Mouse (Mus musculus) hindbrain, embryonic 13.5 days (tissue): Measurements from ENCODE around the gene Cep170b. TPM values are rescaled to one million over a fixed set of nuclear protein-coding genes. Genes with fewer than 3 reads are reported as not detected.

Source experiments
- ATAC-seq: fragments of 200-750 bp; cut with Nextera tagmentation; 2 replicates; pipeline ENCODE4 v1.8.0; 2017; ENCODE audit warnings: moderate TSS enrichment; ENCODE audit not compliant: low FRiP score
- H3K27ac ChIP-seq: fragments of 300-500 bp; sonication (generic); 2 replicates; pipeline ENCODE4 v1.5.1; 2015; ENCODE audit warnings: inconsistent platforms, mild to moderate bottlenecking, moderate library complexity
- H3K27me3 ChIP-seq: fragments of 300-500 bp; sonication (generic); 2 replicates; pipeline ENCODE4 v1.6.1; 2015; ENCODE audit warnings: mild to moderate bottlenecking, inconsistent platforms
- H3K36me3 ChIP-seq: fragments of 300-500 bp; sonication (generic); 2 replicates; pipeline ENCODE4 v1.6.1; 2015; ENCODE audit warnings: mild to moderate bottlenecking, inconsistent platforms
- H3K4me1 ChIP-seq: fragments of 300-500 bp; sonication (generic); replicated peaks from 2 replicates; pipeline ENCODE4 v1.6.1; 2015; ENCODE audit warnings: inconsistent platforms
- H3K4me2 ChIP-seq: fragments of 300-500 bp; sonication (generic); 2 replicates; pipeline ENCODE4 v1.6.1; 2015; ENCODE audit warnings: inconsistent platforms, mild to moderate bottlenecking, moderate library complexity
- H3K4me3 ChIP-seq: fragments of 300-500 bp; sonication (generic); 2 replicates; pipeline ENCODE4 v1.5.1; 2015; ENCODE audit warnings: mild to moderate bottlenecking, inconsistent platforms
- H3K9ac ChIP-seq: fragments of 300-500 bp; sonication (generic); 2 replicates; pipeline ENCODE4 v1.6.1; 2015; ENCODE audit warnings: mild to moderate bottlenecking, inconsistent platforms
- H3K9me3 ChIP-seq: fragments of 300-500 bp; sonication (generic); 2 replicates; pipeline ENCODE4 v1.6.1; 2016; ENCODE audit warnings: inconsistent platforms
- WGBS: fragments of 180-500 bp; shearing (Covaris S2); methylation state at CpG from one replicate; pipeline ENCODE4 v1.1.7; 2015; 5-methylcytosine and 5-hydroxymethylcytosine counted together
- polyA plus RNA-seq: library from polyadenylated mRNA; unstranded; fragments of >200 nt; fragmentation: Nextera tagmentation; extraction: Ambion mirVana; gene quantifications from 2 replicates; pipeline ENCODE4 v1.2.1, GENCODE M21; 2015

Cep170b gene
- polyA plus RNA-seq, 1 experiment from 2014 or later: 24.2 TPM

DNA sequence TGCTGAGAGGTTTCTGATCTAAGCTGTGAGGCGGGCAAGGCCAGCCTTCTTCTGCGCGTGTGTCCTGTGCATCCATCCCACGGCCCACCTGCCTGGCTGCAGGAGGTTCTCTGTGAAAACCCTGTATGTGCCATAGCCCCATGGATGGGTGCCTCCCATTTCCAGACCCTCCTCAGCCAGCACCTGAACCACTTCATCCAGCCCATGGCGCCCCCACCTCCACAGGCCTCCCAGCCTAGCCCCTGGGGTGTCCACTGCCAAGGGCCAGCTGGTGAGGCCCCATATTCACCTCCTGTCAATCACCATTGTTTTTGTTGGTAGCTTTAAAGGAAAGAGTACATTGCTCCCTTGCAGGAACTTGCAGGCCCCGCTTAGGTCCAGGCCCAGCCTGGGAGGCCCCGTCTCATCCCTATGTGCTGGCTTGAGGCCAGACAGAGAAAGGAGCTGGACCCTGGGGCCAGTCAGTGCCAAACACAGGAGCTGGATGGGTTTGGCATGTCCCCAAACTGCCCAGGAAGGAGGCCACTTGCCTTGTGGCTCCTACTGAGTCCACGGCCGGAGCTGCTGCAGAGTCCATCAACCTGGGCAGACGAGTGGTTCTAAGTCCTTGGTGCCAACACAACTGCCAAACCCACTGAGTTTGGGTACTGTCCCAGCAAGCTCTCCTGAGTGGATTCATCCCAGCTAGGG lies 24.8 kb downstream of the Cep170b start:
- peaks cover 50% of the 10 kb centered on the region for H3K36me3 ChIP-seq
- 80% methylated on average over 10 of the region's 10 CpGs for WGBS
- H3K9me3 ChIP-seq: no peaks in the 10 kb centered on the region
- peak overlapping the region; percentile 55; the same call in 1 of the 2 replicates for H3K9ac ChIP-seq
- H3K4me3 ChIP-seq: no peak overlapping the region
- H3K27ac ChIP-seq: no peak overlapping the region
- H3K27me3 ChIP-seq: no peaks in the 10 kb centered on the region
- no peak for ATAC-seq
- peaks cover 40% of the 10 kb centered on the region for H3K4me1 ChIP-seq
- H3K4me2 ChIP-seq: no peak overlapping the region

DNA sequence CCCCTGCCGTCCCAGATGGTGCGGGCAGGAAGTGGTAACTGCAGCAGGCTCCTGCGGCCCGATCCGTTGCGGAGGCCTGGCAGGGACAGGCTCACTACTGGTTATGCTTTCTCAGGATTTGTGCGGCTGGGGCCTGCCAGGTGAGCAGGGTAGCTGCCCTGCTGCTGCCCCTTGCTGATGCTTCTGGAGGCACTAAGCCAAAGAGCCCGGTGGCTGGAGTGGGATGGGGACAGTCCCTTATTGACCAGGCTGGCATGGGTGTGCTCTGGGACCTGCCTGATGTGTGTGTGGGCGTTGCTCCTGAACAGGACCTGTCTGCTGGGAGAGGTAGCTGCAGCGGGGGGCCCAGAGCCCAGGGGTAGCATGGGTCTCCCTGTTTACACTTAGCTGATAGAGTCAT lies 25.5 kb downstream of the Cep170b start:
- H3K9ac ChIP-seq: no peak overlapping the region
- WGBS: 90% methylated on average over 10 of the region's 10 CpGs
- no peak overlapping the region for H3K4me3 ChIP-seq

DNA sequence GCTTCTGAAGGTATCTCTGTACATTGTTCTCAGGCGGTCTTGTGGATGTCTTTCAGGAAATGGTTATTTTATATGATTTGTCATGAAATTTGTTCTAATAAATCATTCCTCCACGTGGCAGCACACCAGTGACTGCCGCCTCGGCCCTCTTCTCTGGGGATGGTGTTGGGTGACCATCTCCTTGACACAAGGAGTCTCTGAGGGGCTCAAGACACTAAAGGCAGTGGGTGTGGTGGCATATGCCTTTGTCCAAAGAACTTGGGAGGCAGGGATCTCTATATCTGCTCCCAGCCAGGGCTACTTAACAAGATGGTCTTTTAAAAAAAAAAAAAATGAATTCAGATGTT lies 26.2 kb downstream of the Cep170b start:
- Histone ChIP-seq H3K4me2 (no peak overlapping the region), H3K36me3 (peaks cover 36% of the 10 kb centered on the region), H3K27me3 (no peaks in the 10 kb centered on the region), H3K4me1 (peaks cover 51% of the 10 kb centered on the region), H3K4me3 (no peak overlapping the region), H3K9me3 (no peaks in the 10 kb centered on the region), H3K27ac (peak overlapping the region; percentile 93), H3K9ac (peak overlapping the region; percentile 24; the same call in 1 of the 2 replicates)
- WGBS: 77% methylated on average over 4 of the region's 4 CpGs
- ATAC-seq: peak; percentile 8; the same call in 1 of the 2 replicates

More for the DNA sequence above, 25.5 kb downstream of the Cep170b start:
- Histone ChIP-seq H3K4me1 (peaks cover 44% of the 10 kb centered on the region), H3K9me3 (no peaks in the 10 kb centered on the region), H3K4me2 (no peak overlapping the region), H3K27me3 (no peaks in the 10 kb centered on the region), H3K27ac (no peak overlapping the region), H3K36me3 (peaks cover 44% of the 10 kb centered on the region)
- no peak for ATAC-seq

DNA sequence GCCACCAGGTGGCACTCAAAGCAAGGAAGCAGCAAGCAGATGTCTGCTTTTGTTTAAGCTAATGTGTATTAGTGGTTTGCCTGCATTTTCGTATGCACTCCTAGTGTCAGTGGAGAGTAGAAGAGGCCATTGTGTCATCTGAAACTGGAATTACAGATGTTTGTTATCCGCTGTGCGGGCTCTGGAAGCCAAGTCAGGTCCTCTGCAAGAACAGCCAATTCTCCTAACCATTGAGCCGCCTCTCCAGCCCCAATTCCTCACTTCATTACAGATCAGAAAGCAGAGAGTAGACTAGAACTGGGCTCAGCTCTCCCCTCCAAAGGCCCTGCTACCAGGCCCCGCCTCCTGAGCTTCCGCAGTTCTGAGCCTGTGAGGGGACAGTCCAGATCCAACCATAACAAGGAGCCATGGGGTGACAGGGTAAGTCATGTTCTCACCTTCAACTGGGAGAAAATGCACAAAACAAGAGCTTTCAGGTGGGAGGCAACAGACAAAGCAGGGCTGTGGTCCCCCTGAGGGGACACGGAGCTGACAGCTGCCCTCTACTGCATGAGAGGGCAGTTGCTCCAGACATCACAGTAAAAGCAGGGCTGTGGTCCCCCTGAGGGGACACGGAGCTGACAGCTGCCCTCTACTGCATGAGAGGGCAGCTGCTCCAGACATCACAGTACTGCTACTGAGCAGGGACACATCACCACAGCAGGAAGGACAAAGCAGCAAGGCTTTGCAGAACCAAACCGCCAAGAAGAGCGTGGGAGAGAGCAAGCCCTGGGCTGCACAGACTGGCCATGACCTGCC lies 26.8 kb downstream of the Cep170b start:
- peaks cover 31% of the 10 kb centered on the region for H3K36me3 ChIP-seq
- no peaks in the 10 kb centered on the region for H3K27me3 ChIP-seq
- peak overlapping the region; percentile 67 for H3K9ac ChIP-seq
- peak; percentile 38 for ATAC-seq
- peaks cover 51% of the 10 kb centered on the region for H3K4me1 ChIP-seq
- no peak overlapping the region for H3K4me3 ChIP-seq
- peak overlapping the region; percentile 93 for H3K27ac ChIP-seq
- H3K4me2 ChIP-seq: peak overlapping the region; percentile 30; the same call in 1 of the 2 replicates
- WGBS: 19% methylated on average over 10 of the region's 10 CpGs
- no peaks in the 10 kb centered on the region for H3K9me3 ChIP-seq

DNA sequence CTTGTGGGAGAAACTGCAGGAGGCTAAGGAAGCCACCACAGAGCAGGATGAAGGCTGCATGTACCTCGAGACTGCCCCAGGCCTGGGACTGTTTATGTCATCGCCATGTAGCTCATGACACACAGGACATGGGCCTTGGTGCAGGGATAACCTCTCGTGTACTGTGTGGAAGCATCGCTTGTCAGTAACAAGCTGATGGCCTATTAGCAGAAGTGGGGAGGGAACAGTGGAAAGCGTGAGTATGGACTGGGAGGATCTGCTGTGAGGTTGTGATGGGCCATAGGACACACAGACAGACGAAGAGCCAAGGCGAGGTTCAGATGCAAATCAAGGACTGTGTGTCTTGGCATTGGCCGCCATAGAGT lies 27.3 kb downstream of the Cep170b start:
- Histone ChIP-seq H3K36me3 (peaks cover 27% of the 10 kb centered on the region), H3K27ac (peak overlapping the region; percentile 93), H3K4me2 (0 out of 2 replicates have a peak overlapping the region, but pooled peaks have one; percentile 30), H3K9me3 (no peaks in the 10 kb centered on the region), H3K4me1 (peaks cover 50% of the 10 kb centered on the region), H3K27me3 (no peaks in the 10 kb centered on the region), H3K4me3 (no peak overlapping the region), H3K9ac (peak overlapping the region; percentile 67)
- 66% methylated on average over 8 of the region's 8 CpGs for WGBS
- no peak; the same call in 1 of the 2 replicates for ATAC-seq

DNA sequence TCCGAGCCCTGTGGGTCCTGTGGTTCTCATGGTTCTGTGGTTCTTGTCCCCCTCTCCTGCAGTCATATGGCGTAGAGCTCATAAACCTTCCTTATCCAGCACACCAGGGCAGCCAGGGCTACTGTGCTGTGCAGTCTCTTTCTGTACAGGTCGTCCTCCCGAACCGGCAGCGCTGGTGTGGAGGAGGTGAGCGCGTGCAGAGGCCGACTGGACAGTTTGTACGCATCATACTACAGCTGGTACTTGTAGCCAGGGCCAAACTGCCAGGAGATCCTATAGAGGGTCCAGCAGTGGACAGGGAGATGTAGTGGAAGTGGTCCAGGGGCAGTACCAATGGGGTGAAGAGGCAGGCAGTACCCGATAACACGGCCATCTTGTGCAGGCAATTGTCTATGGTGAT lies 30.7 kb downstream of the Cep170b start:
- H3K27ac ChIP-seq: peak overlapping the region; percentile 58; the same call in 1 of the 2 replicates
- no peak overlapping the region for H3K4me2 ChIP-seq
- peaks cover 35% of the 10 kb centered on the region for H3K4me1 ChIP-seq
- H3K9me3 ChIP-seq: no peaks in the 10 kb centered on the region
- no peaks in the 10 kb centered on the region for H3K36me3 ChIP-seq
- H3K27me3 ChIP-seq: no peaks in the 10 kb centered on the region
- no peak overlapping the region for H3K4me3 ChIP-seq
- no peak for ATAC-seq
- no peak overlapping the region for H3K9ac ChIP-seq
- 88% methylated on average over 12 of the region's 12 CpGs for WGBS

DNA sequence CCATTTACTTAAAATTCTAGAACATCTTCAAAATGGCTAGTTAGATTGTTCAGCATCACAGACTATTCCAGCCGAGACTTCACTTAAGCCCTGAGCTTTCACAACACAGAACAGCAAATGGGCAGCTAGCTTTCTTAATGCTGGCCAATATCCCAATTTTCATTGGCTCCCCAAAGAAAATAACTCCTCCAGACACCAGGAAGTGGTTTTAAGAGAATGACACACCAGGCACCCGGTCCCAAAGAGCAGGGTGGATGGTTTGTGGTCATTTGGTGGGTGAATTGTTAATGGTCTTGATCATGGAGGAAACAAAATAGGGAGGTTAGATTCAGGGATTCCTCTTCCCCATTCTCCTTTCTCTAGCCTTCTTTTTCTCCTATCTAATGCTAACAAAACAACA lies 32.1 kb downstream of the Cep170b start:
- H3K27me3 ChIP-seq: peaks cover under 1% of the 10 kb centered on the region; the same call in 1 of the 2 replicates
- peaks cover 25% of the 10 kb centered on the region for H3K4me1 ChIP-seq
- no peak overlapping the region for H3K4me2 ChIP-seq
- no peak overlapping the region for H3K27ac ChIP-seq
- no peak overlapping the region for H3K4me3 ChIP-seq
- 67% methylated on average over 2 of the region's 2 CpGs for WGBS
- no peaks in the 10 kb centered on the region for H3K36me3 ChIP-seq
- no peak overlapping the region for H3K9ac ChIP-seq
- H3K9me3 ChIP-seq: no peaks in the 10 kb centered on the region
- ATAC-seq: no peak

DNA sequence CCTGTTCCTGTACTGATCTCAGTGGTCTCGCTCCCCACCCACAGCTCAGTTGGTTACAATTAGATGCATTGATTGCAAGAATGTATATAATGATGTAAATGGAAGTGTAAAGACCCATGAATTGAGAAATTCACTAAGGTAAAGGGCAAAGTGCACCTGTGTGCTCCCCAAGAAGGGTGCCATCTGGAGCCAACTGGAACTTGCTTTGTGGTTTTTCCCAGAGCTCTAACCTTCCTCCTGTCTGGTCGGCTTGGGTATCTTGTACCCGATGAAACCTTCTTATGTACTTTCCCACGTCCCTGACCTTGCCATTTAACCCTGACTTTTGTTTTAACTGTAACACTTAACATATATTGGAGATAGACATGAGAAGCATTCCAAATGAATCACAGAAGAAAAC lies 35.6 kb downstream of the Cep170b start:
- Histone ChIP-seq H3K4me3 (no peak overlapping the region), H3K4me2 (no peak overlapping the region), H3K9ac (no peak overlapping the region), H3K27ac (no peak overlapping the region), H3K4me1 (peaks cover 6% of the 10 kb centered on the region), H3K27me3 (peaks cover 3% of the 10 kb centered on the region; the same call in 1 of the 2 replicates), H3K36me3 (no peaks in the 10 kb centered on the region), H3K9me3 (no peaks in the 10 kb centered on the region)
- ATAC-seq: no peak
- 79% methylated on average over 4 of the region's 4 CpGs for WGBS

DNA sequence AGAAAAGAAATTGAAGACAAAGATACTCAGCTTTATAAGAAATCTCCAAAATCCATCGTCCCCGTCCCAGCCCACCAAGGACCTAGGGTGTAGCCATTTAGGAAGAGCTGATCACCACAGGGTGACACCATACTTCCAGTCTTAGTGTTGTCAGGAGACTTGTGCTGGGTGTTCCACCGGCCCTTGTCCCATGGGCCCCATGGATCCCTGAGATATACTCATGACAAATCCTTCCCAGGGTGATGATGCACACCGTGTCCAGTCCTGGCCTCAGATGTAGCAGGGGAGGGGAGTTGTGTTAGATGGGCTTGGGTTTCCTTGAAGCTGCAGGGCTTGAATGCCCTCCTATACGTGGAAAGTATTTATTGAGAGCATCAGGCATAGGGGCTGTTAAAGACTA lies 37.6 kb downstream of the Cep170b start:
- H3K4me3 ChIP-seq: no peak overlapping the region
- no peak for ATAC-seq
- H3K9ac ChIP-seq: no peak overlapping the region
- WGBS: 91% methylated on average over 5 of the region's 5 CpGs
- no peaks in the 10 kb centered on the region for H3K36me3 ChIP-seq
- H3K4me2 ChIP-seq: no peak overlapping the region
- no peaks in the 10 kb centered on the region for H3K4me1 ChIP-seq
- no peaks in the 10 kb centered on the region for H3K9me3 ChIP-seq
- H3K27me3 ChIP-seq: peaks cover 3% of the 10 kb centered on the region; the same call in 1 of the 2 replicates
- no peak overlapping the region for H3K27ac ChIP-seq

DNA sequence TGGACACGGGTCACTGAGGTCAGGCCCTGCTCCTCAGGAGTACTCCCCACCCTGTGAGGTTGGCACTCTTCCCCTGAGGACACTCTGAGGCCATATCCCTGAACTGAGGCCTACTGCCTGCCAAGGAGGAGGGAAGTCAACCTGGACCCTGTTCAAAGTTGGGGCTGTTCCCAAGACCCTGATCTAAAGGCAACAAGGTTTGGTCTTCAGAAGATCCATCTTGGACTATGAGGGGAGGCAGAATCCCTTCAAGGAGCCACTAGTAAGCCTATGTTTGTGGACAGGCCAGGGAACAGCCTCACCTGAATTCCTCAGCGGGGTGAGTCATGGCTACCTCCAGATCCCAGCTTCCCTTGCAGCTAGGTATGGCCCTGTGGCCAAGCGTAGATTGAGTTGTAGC lies 39.2 kb downstream of the Cep170b start:
- Histone ChIP-seq H3K36me3 (no peaks in the 10 kb centered on the region), H3K9me3 (no peaks in the 10 kb centered on the region), H3K27ac (no peak overlapping the region), H3K4me3 (no peak overlapping the region), H3K4me1 (no peaks in the 10 kb centered on the region), H3K4me2 (no peak overlapping the region), H3K27me3 (peaks cover 3% of the 10 kb centered on the region; the same call in 1 of the 2 replicates), H3K9ac (no peak overlapping the region)
- ATAC-seq: no peak
- 90% methylated on average over 3 of the region's 3 CpGs for WGBS

DNA sequence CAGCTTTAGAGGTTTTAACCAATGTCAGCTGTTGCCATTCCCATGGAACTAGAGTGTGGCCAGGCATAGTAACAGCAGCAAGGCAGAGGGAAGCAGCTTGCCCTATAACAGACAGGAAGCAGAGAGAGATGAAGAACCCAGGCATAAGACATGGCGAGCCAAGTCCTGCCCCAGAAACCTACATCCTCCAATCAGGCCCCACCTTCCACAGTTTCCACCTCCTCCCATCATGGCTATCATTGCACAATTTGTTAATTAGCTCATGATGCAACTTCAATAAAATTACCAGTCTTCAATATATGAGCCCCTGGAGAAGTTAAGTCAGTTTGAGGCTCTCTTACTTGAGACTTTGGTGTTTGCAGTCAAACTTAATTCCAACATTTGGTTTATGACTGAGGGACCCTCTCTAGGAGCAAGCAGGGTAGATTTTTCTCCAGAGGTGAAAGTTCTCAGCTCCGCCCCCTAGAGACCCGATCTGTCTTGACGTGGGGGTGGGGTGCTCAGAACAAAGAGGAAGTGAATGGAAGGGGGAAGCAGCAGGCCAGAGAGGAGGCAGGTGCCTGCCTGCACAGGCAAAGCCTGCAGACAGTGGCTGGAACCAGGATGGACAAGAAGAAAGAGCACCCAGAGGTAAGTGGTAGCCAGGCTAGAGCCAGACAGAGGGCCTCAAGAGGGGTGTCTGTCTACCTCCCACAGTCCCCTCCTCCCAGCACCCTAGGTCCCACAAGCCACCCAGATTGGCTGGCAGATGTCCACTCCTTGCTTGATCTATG lies 40.1 kb downstream of the Cep170b start, which contains the start of gene Pld4:
Gene Pld4, plus strand, starts transcription at position 502 of the 773 bp plus-strand sequence.
- Histone ChIP-seq H3K9ac (no peak within 1 kb of the TSS), H3K27me3 (peaks cover 3% of the 10 kb centered on the region; the same call in 1 of the 2 replicates), H3K4me1 (no peaks in the 10 kb centered on the region), H3K9me3 (no peaks in the 10 kb centered on the region), H3K4me2 (no peak within 1 kb of the TSS), H3K36me3 (no peaks in the 10 kb centered on the region), H3K4me3 (no peak within 1 kb of the TSS), H3K27ac (no peak within 1 kb of the TSS)
- WGBS: 44% methylated on average over 4 of the region's 4 CpGs
- ATAC-seq: no peak

DNA sequence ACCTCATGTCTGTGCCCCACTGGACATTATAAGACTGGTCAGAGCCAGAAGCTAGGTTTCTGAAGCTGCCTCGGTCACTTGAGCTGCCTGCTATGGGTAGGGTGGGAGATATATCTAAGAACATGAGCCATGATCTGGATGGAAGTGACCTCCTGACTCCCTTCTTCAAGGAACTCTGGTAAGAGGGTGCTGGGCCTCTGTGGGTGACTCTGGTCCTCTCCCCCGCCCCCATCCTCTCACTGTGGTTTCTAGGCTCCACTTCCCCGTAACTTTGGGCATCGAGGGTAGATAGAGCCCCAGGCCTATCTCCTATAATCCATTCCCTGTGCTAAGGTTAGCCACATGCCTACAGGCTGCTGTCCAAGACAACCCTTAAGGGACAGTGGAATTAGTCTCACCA lies 41.2 kb downstream of the Cep170b start:
- no peak overlapping the region for H3K4me2 ChIP-seq
- no peak overlapping the region for H3K9ac ChIP-seq
- H3K27me3 ChIP-seq: peaks cover 3% of the 10 kb centered on the region; the same call in 1 of the 2 replicates
- no peak for ATAC-seq
- no peaks in the 10 kb centered on the region for H3K9me3 ChIP-seq
- no peak overlapping the region for H3K27ac ChIP-seq
- H3K36me3 ChIP-seq: no peaks in the 10 kb centered on the region
- H3K4me3 ChIP-seq: no peak overlapping the region
- WGBS: 87% methylated on average over 4 of the region's 4 CpGs
- H3K4me1 ChIP-seq: no peaks in the 10 kb centered on the region
